Mouse (Mus musculus): ENCODE data around the gene Arhgap25.

DNA sequence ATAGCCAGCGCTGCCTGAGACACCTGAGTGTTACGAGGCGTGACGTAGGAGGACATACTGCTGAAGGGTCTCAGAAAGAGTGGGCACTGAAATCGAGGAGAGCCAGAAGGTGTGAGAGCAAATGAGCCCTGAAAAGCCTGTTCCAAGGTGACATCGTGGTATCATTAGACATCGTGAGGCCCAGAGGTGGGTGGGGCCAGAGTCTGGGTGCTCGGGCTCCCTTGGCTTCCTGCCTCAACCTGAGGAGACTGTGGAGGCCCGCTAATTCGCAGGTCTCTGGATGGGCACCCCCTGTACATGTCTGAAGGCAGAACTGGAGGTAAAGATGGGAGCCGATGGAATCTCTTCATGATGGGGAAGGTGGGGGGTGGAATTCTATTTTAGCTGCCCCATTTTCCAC, 13.2 kb downstream of the Arhgap25 start:
- TF ChIP-seq POLR2A (IDR thresholded peaks at IDR 0.05; ENCODE audit: extremely low read depth, insufficient read depth, low read length) (no peak), CTCF (IDR thresholded peaks at IDR 0.05; ENCODE audit: low read depth, low read length) (no peak)
